Mouse (Mus musculus): ENCODE results near the gene Nipal1.
A peak's percentile ranks its signal among the peaks of the same experiment; 100 is the strongest.

Nipal1 gene

DNA sequence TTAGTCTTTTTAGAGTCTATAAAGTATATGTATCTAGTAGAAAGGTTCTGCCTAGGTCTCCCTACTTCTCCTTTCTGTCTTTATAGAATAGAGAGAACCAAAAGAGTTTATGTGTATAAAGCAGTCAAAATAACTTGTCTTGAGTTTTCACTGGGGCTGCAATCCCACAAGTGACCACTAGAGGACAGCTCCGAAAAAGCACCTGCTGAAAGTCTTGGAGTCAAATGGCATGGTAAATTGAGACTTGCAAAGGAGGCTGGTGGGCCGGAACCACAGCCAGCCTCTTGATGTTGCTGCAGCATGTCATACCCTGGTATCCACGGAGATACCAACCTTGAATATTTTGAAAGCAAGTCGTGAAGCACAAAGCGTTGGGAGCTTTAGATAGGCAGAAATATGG lies 17.7 kb downstream of the Nipal1 start:
- DNase-seq (ENCODE audit: low read depth), result peak; percentile 82

DNA sequence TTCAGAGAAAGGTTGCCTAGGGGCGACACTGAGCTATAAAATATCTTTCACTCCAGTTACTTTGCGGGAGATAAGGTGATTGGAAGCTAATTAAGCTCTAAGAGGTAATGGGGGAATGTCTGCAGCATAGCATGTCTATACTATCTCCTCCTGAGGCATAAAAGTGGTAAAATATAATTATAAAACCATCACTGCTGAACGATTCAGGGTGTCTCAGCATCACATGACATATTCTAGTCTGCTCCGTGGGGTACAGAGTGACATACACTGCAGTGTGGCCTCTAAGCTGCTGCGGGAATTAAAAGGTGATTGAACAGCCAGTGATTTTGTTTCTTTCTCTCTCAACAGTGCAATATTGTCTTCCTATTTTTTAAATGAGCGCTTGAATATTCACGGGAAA lies 18.8 kb downstream of the Nipal1 start:
- no peak for DNase-seq (ENCODE audit: low read depth)

GRCm38 (mm10) chr5:72668351-72668750 lies 20.8 kb downstream of the Nipal1 start:
- no peak for DNase-seq (ENCODE audit: low read depth)

GRCm38 (mm10) chr5:72671017-72671699 lies 23.6 kb downstream of the Nipal1 start:
- DNase-seq (ENCODE audit: low read depth), result no peak

- no peak for DNase-seq (ENCODE audit: low read depth)
Measured at GRCm38 (mm10) chr5:72674994-72675542, 27.5 kb downstream of the Nipal1 start.

GRCm38 (mm10) chr5:72681451-72681850 lies 33.9 kb downstream of the Nipal1 start:
- DNase-seq (ENCODE audit: low read depth), result no peak

DNA sequence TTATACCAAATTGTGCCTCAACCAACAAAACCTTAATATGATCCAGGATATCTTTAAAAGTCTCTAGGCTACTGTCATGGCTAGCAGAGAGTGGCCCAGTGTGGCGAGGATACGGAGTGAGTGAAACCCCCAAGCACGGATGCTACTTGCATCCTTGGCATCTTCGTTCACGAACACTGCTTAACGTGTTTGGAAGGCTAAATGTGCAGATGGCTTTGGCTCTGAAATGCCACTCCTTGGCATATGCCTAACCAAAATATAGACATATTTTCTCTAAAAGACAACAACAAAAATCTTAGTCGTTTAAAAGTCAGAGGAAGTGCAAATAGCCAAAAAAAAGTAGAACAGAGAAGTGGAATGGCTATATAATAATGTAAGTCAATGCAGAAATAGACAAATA lies 42.0 kb downstream of the Nipal1 start:
- DNase-seq (ENCODE audit: low read depth), result no peak

DNA sequence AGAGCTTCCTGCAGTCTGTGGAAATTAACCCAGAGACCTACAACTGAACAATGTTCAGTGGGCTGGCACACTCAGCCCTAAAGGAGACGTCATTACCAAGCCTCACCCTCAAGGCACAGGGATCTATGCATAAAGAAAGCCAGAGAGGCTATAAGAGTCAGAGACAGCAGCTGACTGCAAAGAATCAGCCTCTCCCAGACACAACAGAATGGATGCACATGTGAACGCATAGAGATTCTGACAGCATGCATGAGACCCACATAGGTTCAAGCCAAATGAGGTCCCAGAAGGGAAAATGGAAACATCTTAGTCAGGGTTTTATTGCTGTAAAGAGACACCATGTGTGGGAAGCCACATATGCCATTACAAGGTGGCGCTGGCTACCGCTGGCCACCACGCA lies 42.9 kb downstream of the Nipal1 start:
- DNase-seq (ENCODE audit: low read depth), result no peak

GRCm38 (mm10) chr5:72694684-72695083 lies 47.1 kb downstream of the Nipal1 start:
- DNase-seq (ENCODE audit: low read depth), result no peak

DNA sequence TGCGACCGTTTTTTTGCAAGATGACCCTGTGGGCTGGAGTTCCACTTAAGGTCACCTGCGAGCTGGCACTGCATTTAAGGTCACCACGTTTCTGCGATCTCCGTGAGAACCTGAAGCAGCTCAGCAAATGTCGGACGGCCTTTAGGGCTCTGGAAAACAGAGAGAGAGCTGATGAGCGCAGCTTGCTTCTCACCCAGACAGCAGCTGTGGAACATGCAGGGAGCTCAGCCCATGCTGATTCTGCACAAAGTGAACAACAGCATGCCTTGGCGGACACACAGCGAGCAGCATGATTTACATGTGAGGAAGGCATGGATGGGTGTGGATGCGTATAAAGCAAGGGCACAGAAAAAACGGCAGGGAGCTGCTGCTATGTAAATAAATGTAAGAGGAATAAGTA lies 48.9 kb downstream of the Nipal1 start:
- no peak for DNase-seq (ENCODE audit: low read depth)

GRCm38 (mm10) chr5:72698343-72698742 lies 50.7 kb downstream of the Nipal1 start:
- DNase-seq (ENCODE audit: low read depth), result no peak

GRCm38 (mm10) chr5:72698818-72699499 lies 51.4 kb downstream of the Nipal1 start:
- DNase-seq (ENCODE audit: low read depth), result no peak

GRCm38 (mm10) chr5:72699500-72699818 lies 51.9 kb downstream of the Nipal1 start:
- no peak for DNase-seq (ENCODE audit: low read depth)

DNA sequence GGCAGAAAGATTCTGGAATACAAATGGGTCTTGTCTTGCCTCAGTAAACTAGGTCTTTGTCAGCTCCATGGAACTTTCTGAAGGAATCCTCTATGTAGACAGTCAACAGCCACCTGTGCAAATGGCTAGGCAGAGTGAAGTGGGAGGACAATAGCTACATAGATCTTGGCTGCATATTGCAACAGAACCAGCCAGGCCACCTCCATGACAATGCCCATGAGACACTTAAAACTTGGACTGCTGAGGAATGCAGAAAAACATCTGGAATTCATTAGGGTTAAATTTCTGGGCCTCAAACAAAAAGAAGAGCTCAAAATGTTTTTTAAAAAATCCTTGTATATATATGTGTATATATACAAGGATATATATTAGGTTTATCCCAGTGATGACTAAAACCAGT lies 54.6 kb downstream of the Nipal1 start:
- no peak for DNase-seq (ENCODE audit: low read depth)

DNA sequence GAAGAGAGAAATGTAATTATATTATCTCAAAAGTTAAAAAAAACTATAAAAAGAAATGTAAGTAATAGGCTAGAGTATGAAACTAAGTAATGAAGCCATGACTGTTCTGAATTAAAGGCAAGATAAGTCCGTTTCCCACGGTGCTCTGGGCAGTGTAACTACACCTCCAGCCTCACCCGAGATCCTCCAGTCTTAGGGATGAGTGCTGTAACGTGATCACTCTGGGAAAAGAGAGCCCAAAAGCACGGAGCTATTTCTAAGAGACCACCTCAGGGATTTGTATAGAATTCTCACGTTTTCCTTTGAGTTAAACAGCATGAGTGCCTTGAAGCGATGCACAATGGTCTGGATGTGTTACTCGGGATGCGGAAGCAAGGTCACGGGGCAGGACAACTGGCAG lies 58.5 kb downstream of the Nipal1 start:
- DNase-seq (ENCODE audit: low read depth), result no peak

DNA sequence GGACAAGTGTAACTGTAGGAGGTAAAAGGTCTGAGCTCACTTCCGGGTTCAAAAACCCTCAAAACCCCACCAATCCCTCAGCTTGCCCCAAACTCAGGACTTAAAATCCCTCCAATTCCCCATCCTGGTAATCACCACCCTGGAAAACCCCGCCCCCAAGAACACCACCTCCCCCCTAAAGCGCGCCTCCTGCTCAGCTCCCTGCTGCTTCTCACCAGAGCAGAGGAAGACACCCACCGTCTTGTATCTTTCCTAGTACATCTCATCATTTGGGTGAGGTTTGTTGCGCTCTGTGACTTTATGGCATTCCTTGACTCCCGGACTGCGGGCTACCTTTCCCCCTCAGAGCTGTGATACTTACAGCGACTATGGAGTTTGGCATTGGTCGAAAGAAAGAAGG lies 59.1 kb downstream of the Nipal1 start:
- DNase-seq (ENCODE audit: low read depth), result no peak

DNA sequence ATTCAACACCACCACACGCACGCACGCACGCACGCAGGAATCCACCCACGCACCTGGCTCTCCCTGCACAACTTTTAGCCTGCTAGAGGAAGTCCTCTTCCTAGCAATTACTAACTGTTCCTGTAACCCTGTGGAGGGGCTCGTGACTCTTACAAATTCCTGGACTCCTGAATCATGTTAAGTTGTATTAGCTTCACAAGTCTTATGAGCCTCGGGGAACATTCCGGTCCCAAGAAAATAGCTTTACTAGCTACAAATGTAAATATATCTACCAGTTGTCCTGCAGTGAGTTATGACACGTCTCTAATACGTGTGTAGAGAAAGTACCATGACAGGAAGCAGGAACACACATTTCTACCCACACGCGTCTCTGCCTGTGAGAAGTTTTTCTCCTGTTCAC lies 61.9 kb downstream of the Nipal1 start:
- no peak for DNase-seq (ENCODE audit: low read depth)

DNA sequence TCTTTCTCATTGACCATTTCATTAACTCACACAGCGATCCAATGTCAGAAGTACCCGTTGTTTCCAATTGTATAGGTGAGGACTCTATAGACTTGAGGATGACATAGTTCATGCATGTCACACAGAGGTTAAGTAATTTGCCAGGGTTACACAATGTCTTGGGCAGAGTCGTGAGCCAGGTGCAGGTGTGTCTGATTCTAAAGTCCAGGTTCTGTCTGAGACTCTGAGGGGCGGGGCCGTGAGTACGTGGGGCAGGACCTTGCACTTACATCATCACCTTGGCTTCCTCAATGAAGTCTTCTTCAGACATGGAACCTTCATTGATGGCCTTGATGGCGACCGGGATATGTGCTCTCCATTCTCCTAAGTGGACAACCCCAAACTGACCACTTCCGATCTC lies 62.4 kb downstream of the Nipal1 start:
- DNase-seq (ENCODE audit: low read depth), result no peak

- DNase-seq (ENCODE audit: low read depth), result peak; percentile 84
Measured at GRCm38 (mm10) chr5:72710572-72711278, 63.1 kb downstream of the Nipal1 start.

- peak; percentile 68 for DNase-seq (ENCODE audit: low read depth)
Measured at GRCm38 (mm10) chr5:72720587-72720986, 73.0 kb downstream of the Nipal1 start.

All from naive thymus-derived CD4-positive, alpha-beta T cell, adult 2 months (primary cell).